Mouse (Mus musculus): ENCODE data around the gene Hoxd1. TPM values are rescaled to one million over a fixed set of nuclear protein-coding genes. Genes with fewer than 3 reads are reported as not detected.

Gene Hoxd1
- polyA plus RNA-seq, 1 experiment = not detected

DNA sequence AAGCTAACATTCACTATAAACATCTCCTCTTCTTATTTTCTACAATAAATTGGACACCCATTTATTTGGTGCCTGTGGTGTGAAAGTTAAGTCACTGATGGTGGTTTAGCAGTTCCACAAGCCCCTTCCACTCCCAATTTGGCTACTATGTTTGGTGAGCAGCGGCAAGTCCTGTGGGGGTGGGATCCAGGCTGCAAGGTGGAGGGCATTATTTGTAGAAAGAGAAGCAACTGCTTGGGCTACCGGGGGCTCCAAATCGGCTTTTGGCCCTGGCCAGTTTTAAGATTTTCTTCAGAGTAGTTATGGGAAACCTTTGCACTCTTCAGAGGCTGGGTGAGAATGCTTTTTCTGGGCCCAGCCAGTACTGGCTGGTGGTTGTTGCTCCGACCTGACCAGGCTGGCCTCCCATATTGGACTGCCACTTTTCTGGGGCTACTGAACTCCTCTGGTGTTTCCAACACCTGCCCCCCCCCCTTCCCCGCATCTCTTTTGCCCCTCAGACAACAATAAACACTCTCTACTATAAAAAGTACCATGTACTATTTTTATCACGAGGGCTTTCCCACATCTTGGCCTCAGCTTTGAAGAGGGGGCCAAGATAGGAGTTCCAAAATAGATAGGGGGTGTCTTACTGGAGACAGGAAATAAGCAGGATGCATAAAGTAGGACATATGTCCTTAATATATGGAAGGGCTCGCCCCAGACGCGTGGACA is 30.8 kb upstream of the Hoxd1 start:
- Histone ChIP-seq H3K9ac (ENCODE audit: low read depth, poor library complexity, severe bottlenecking) (no peak overlapping the region), H3K27me3 (ENCODE audit: control insufficient read depth, insufficient read depth, low read length, poor library complexity, severe bottlenecking) (peaks cover 49% of the 10 kb centered on the region), H3K4me1 (ENCODE audit: control insufficient read depth, insufficient read depth, low read length) (no peaks in the 10 kb centered on the region), H3K4me3 (ENCODE audit: low read depth, low read length) (no peak overlapping the region), H3K27ac (ENCODE audit: insufficient read depth, low read length) (no peak overlapping the region), H3K9me3 (replicated peaks; ENCODE audit: control insufficient read depth, insufficient read depth, low read length, poor library complexity, severe bottlenecking) (no peaks in the 10 kb centered on the region), H3K36me3 (ENCODE audit: control insufficient read depth, insufficient read depth, low read length, poor library complexity, severe bottlenecking) (no peaks in the 10 kb centered on the region)
- TF ChIP-seq EP300 (IDR thresholded peaks at IDR 0.05; ENCODE audit: insufficient read depth, low read depth, low read length) (no peak), POLR2A (IDR thresholded peaks at IDR 0.05; ENCODE audit: insufficient read depth, low read length) (no peak), CTCF (IDR thresholded peaks at IDR 0.05; ENCODE audit: low read depth, low read length) (no peak)

DNA sequence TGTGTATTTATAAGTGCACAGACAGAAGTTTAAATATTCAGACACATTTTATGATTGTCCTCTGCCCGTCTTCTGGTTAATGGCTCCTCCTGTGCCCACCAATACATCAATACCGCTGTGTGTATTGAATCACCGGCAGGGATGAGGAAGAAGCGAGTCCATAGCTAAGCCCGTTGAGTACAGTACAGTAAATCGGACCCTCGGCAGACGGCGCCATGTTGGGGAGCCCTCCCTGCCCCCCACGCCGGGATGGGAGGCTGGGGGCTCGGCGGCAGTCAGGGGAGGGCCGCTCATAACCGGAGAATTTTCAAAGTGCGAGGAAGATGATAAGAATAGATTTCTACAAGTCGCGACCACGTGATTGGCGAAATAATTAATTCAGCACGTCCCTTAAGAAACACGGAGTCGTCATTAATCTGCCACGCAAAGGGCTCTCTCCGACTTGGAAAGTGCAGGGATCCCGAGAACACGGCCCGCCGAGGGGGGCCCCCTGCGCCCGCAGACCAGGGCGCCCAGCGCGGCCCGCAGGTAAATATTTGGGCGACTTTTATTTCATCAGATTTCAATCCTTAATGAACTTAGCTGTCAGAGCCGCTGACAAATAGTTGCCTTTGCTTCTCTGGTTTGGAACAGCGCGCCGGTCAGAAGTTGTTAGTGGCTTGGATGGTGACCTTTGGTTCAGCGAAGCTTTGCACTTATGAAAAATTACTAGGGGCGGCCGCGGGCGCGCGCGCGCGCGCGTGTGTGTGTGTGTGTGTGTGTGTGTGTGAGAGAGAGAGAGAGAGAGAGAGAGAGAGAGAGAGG is 30.1 kb upstream of the Hoxd1 start:
- Histone ChIP-seq H3K9ac (ENCODE audit: low read depth, poor library complexity, severe bottlenecking) (no peak overlapping the region), H3K4me3 (ENCODE audit: low read depth, low read length) (peak overlapping the region; percentile 8; the same call in 1 of the 2 replicates), H3K27me3 (ENCODE audit: control insufficient read depth, insufficient read depth, low read length, poor library complexity, severe bottlenecking) (peaks cover 52% of the 10 kb centered on the region), H3K36me3 (ENCODE audit: control insufficient read depth, insufficient read depth, low read length, poor library complexity, severe bottlenecking) (no peaks in the 10 kb centered on the region), H3K27ac (ENCODE audit: insufficient read depth, low read length) (no peak overlapping the region), H3K9me3 (replicated peaks; ENCODE audit: control insufficient read depth, insufficient read depth, low read length, poor library complexity, severe bottlenecking) (no peaks in the 10 kb centered on the region), H3K4me1 (ENCODE audit: control insufficient read depth, insufficient read depth, low read length) (no peaks in the 10 kb centered on the region)
- TF ChIP-seq CTCF (IDR thresholded peaks at IDR 0.05; ENCODE audit: low read depth, low read length) (no peak), POLR2A (IDR thresholded peaks at IDR 0.05; ENCODE audit: insufficient read depth, low read length) (no peak), EP300 (IDR thresholded peaks at IDR 0.05; ENCODE audit: insufficient read depth, low read depth, low read length) (no peak)

DNA sequence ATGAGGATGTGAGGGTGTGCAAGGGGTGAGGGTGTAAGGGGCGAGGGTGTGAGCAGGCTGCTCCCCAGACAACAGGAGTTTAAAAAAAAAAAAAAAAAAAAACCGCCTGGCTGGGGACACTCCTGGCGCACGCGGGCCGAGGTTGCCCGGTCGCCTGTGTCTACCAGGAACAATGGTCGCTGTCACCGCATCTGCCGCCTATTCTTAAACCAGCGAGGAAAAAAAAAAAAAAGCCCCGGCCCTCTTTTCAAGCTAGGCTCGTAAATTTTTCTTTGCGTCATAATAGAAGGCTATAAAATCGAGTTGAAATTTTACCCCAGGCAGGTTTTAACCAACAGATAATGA is 29.5 kb upstream of the Hoxd1 start:
- Histone ChIP-seq H3K9ac (ENCODE audit: low read depth, poor library complexity, severe bottlenecking) (no peak overlapping the region), H3K27ac (ENCODE audit: insufficient read depth, low read length) (no peak overlapping the region), H3K36me3 (ENCODE audit: control insufficient read depth, insufficient read depth, low read length, poor library complexity, severe bottlenecking) (no peaks in the 10 kb centered on the region), H3K4me3 (ENCODE audit: low read depth, low read length) (peak overlapping the region; percentile 8; the same call in 1 of the 2 replicates), H3K27me3 (ENCODE audit: control insufficient read depth, insufficient read depth, low read length, poor library complexity, severe bottlenecking) (peaks cover 57% of the 10 kb centered on the region), H3K9me3 (replicated peaks; ENCODE audit: control insufficient read depth, insufficient read depth, low read length, poor library complexity, severe bottlenecking) (no peaks in the 10 kb centered on the region), H3K4me1 (ENCODE audit: control insufficient read depth, insufficient read depth, low read length) (no peaks in the 10 kb centered on the region)
- TF ChIP-seq EP300 (IDR thresholded peaks at IDR 0.05; ENCODE audit: insufficient read depth, low read depth, low read length) (no peak), CTCF (IDR thresholded peaks at IDR 0.05; ENCODE audit: low read depth, low read length) (no peak), POLR2A (IDR thresholded peaks at IDR 0.05; ENCODE audit: insufficient read depth, low read length) (no peak)

DNA sequence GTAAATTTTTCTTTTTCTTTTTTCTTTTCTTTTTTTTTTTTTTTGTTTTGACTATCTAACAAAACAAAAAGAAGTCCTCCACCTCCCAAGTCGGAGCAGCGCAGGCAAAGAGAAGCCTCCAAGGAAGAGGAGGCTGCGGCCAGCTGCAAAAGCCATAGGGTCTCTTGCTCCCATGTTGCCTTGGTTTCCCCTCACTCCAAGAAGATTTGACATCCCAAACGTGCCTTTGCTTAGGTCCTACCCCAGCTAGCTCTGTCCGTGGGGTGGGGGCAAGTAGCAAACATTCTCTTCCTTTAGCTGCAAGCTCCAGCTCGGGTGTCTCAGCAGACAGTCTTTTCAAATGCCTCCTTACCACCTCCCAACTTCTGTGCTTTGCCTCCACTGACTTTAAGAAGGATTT is 29.0 kb upstream of the Hoxd1 start:
- Histone ChIP-seq H3K9me3 (replicated peaks; ENCODE audit: control insufficient read depth, insufficient read depth, low read length, poor library complexity, severe bottlenecking) (no peaks in the 10 kb centered on the region), H3K27ac (ENCODE audit: insufficient read depth, low read length) (no peak overlapping the region), H3K9ac (ENCODE audit: low read depth, poor library complexity, severe bottlenecking) (no peak overlapping the region), H3K4me3 (ENCODE audit: low read depth, low read length) (no peak overlapping the region), H3K27me3 (ENCODE audit: control insufficient read depth, insufficient read depth, low read length, poor library complexity, severe bottlenecking) (peaks cover 62% of the 10 kb centered on the region), H3K36me3 (ENCODE audit: control insufficient read depth, insufficient read depth, low read length, poor library complexity, severe bottlenecking) (no peaks in the 10 kb centered on the region), H3K4me1 (ENCODE audit: control insufficient read depth, insufficient read depth, low read length) (no peaks in the 10 kb centered on the region)
- no peak for TF ChIP-seq POLR2A (IDR thresholded peaks at IDR 0.05; ENCODE audit: insufficient read depth, low read length)
- no peak for TF ChIP-seq CTCF (IDR thresholded peaks at IDR 0.05; ENCODE audit: low read depth, low read length)
- no peak for TF ChIP-seq EP300 (IDR thresholded peaks at IDR 0.05; ENCODE audit: insufficient read depth, low read depth, low read length)

DNA sequence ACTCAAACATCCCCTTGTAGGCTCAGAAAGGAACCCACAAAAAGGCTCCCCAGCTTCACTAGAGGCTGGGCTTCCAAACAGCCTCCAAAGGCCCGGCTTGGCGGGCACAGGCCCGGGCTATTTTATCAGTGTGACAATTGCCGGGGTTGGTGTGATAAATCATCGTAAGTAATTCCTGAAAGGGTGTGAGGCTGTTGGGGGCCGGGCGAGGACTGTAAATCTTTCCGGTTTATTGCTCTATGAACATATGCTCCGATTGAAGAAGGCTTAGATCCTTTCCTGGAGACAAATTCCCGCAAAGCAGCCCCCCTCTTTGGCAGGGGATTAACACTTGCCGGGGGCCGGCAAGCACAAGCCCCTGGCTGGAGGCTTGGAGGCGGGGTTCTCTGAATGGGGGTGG is 28.3 kb upstream of the Hoxd1 start:
- no peak overlapping the region for H3K4me3 ChIP-seq (ENCODE audit: low read depth, low read length)

More for the DNA sequence above, 28.3 kb upstream of the Hoxd1 start:
- Histone ChIP-seq H3K27me3 (ENCODE audit: control insufficient read depth, insufficient read depth, low read length, poor library complexity, severe bottlenecking) (peaks cover 63% of the 10 kb centered on the region), H3K36me3 (ENCODE audit: control insufficient read depth, insufficient read depth, low read length, poor library complexity, severe bottlenecking) (no peaks in the 10 kb centered on the region), H3K9ac (ENCODE audit: low read depth, poor library complexity, severe bottlenecking) (no peak overlapping the region), H3K9me3 (replicated peaks; ENCODE audit: control insufficient read depth, insufficient read depth, low read length, poor library complexity, severe bottlenecking) (no peaks in the 10 kb centered on the region), H3K4me1 (ENCODE audit: control insufficient read depth, insufficient read depth, low read length) (no peaks in the 10 kb centered on the region), H3K27ac (ENCODE audit: insufficient read depth, low read length) (no peak overlapping the region)
- TF ChIP-seq POLR2A (IDR thresholded peaks at IDR 0.05; ENCODE audit: insufficient read depth, low read length) = no peak
- TF ChIP-seq EP300 (IDR thresholded peaks at IDR 0.05; ENCODE audit: insufficient read depth, low read depth, low read length) = no peak
- TF ChIP-seq CTCF (IDR thresholded peaks at IDR 0.05; ENCODE audit: low read depth, low read length) = no peak

Data from ES-Bruce4 (cell line).